Mouse (Mus musculus): ENCODE data around the gene Rps16. TPM values are rescaled to one million over a fixed set of nuclear protein-coding genes. Genes with fewer than 3 reads are reported as not detected.
A peak's percentile ranks its signal among the peaks of the same experiment; 100 is the strongest.

Rps16 gene
- polyA plus RNA-seq, 1 experiment = 997 TPM

DNA sequence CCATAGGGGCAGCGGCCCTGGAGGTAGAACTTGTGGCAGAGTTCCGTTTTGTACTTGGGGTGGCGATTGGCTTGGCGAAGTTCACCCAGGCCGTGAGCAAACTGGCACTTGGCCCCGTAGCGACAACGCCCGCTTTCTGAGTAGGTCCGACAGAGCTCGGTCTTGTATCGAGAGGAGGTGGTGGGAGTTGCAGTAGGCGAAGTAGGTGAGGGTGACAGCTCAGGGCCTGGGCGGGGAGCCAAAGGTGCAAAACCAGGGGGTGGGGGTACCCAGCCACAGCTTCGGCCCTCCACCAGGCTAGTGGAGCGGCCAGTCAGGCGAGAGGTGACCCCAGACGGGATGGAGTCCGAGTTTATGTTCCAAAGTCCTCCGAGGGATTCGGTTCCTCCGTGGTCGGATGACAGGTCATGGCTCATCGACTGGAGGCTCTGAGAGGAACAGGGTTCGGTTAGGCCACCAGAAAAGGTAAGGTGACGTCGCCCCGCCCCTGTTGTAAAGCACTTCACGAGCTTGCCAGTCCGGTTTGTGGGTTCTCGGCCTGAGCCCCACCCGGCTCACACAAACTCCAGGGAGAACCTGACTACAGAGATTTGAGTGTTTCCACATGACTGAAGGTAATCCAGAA lies 27.7 kb downstream of the Rps16 start:
- peaks cover 9% of the 10 kb centered on the region; the same call in 1 of the 2 replicates for H3K4me1 ChIP-seq (ENCODE audit: control insufficient read depth, insufficient read depth, low read length)
- TF ChIP-seq CTCF (IDR thresholded peaks at IDR 0.05; ENCODE audit: borderline replicate concordance, insufficient read depth, low read length) (no peak), POLR2A (IDR thresholded peaks at IDR 0.05; ENCODE audit: low read depth, low read length) (peak; percentile 58)
- peak overlapping the region; percentile 87 for H3K4me3 ChIP-seq (ENCODE audit: insufficient read depth, low read length)
- peak overlapping the region; percentile 79 for H3K27ac ChIP-seq (ENCODE audit: insufficient read depth, low read length)

DNA sequence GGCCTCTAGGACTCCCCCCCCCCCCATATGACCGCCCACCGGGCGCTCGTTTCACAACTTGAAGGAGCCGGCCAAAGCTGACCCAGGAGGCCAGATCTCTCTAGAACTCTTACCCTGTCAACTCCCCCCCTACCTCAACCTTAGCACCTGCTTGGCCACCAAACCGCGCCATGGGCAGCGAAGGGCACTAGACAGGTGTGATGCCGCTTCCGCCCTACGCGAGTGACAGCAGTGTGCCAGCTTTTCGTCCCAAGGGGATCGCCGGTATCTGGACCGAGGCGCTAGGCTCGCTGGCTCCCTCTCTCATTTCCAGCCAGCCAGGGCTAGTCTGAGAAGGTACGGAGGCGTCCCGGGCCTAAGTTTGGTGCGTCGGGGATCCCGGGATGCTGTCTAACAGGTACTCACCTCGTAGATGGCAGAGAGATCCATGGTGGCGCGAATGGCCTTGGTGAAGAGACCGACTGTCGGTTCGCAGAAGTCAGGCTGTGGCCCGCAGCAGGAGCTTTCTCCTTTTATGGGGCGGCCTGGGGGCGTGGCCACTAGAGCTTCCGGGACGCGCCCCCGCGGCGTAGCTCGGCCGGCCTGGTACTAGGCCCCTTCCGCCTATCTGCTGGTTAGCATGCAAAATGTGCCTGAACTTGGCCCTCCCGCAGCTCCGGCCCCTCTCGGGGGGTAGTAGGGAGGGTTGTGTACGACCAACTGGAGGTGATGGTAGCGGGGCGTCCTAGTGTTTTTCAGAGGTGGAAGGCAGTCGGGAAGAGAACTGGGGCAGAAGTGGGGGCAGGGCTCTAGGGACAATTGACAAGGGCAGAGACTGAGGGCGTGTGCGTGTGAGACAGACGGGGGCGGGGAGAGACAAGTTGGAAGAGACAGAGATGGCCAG lies 28.6 kb downstream of the Rps16 start:
- Histone ChIP-seq H3K4me3 (ENCODE audit: insufficient read depth, low read length) (peak overlapping the region; percentile 87), H3K4me1 (ENCODE audit: control insufficient read depth, insufficient read depth, low read length) (peaks cover 10% of the 10 kb centered on the region; the same call in 1 of the 2 replicates), H3K27ac (ENCODE audit: insufficient read depth, low read length) (peak overlapping the region; percentile 79)
- TF ChIP-seq POLR2A (IDR thresholded peaks at IDR 0.05; ENCODE audit: low read depth, low read length) (peak; percentile 100), CTCF (IDR thresholded peaks at IDR 0.05; ENCODE audit: borderline replicate concordance, insufficient read depth, low read length) (no peak)

DNA sequence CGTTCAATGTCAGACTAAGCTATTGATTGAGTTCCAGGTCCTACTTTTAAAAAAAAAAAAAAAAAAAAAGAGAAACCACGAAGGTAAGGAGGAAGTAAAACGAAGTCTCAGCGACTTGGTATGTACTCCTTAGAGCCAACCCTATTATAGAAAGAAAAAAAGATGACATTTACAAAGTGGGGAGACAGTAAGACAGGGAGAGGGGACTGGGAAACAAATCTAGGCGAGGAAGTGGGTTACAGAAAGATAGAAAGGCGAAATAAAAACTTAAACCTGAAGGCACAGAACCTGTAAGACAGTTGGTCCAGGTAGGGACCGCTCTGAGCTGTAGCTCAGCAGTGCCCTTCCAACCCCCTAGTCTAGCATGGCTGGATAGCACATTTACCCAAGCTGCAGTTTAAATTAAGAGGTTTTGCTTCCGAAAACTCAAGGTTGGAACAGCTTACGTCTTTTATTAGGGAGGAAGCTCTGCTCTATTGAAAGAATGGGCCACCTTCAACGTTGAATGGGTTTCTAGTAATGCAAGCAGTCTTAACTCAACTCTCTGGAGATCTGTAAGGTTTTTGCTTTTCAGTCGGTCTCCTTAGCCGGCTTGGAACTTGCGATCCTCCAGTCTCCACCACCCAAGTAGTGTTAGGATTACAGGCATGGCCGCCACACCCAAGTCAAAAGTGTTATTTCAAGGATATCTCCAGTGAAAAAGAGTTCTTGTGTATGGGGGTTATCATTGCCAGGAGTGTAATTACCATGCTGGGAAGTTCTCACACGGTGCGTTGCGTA lies 30.0 kb downstream of the Rps16 start, which contains the start of gene Zfp36:
TSS of gene Zfp36 (minus strand) at position 17 of the 780 bp plus-strand sequence.
- H3K4me3 ChIP-seq (ENCODE audit: insufficient read depth, low read length) = peak within 1 kb of the TSS; percentile 87
- peak within 1 kb of the TSS; percentile 99 for H3K27ac ChIP-seq (ENCODE audit: insufficient read depth, low read length)
- TF ChIP-seq POLR2A (IDR thresholded peaks at IDR 0.05; ENCODE audit: low read depth, low read length) (no peak; the same call in 1 of the 2 replicates), CTCF (IDR thresholded peaks at IDR 0.05; ENCODE audit: borderline replicate concordance, insufficient read depth, low read length) (no peak)
- peaks cover 10% of the 10 kb centered on the region; the same call in 1 of the 2 replicates for H3K4me1 ChIP-seq (ENCODE audit: control insufficient read depth, insufficient read depth, low read length)

DNA sequence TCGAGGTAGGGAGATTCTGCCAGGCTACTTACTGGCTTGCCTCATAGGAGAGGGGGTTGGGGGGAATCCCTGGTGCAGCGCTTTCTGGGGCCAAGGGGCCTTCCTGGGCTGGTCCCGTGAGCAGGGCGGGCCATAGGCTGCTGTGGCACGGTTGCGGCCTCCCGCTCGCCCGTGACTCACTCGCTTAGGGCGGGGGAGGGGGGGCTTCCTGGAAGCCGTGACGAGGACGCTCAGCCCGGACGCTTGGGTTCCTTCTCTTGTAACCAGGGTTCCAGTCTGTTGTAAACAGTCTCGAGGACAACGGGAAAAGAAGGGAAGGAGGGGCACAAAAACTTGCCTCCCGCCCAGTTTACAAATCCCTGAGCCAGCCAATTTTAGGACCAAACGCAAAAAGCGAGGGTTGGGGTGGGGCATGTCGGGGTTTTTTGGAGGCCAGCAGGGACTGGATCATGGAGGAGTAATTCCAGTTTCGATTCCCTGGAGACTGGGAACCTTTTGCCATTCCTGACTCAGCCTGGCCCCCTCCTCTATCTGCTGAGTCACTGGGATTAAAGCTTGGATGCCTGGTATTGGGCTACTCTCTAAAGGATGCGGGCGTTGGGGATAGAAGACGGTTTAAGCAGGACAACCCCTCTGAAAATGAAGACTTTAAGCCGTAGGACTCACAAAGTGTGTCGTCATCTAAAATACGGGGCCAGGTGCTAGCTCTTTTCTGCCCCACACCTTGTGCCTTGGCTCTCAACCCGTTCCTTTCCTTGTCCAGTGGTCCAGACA lies 30.8 kb downstream of the Rps16 start:
- H3K27ac ChIP-seq (ENCODE audit: insufficient read depth, low read length) = peak overlapping the region; percentile 99
- TF ChIP-seq CTCF (IDR thresholded peaks at IDR 0.05; ENCODE audit: borderline replicate concordance, insufficient read depth, low read length) = no peak
- peak; percentile 47 for TF ChIP-seq POLR2A (IDR thresholded peaks at IDR 0.05; ENCODE audit: low read depth, low read length)
- peak overlapping the region; percentile 24 for H3K4me3 ChIP-seq (ENCODE audit: insufficient read depth, low read length)
- H3K4me1 ChIP-seq (ENCODE audit: control insufficient read depth, insufficient read depth, low read length) = peaks cover 10% of the 10 kb centered on the region; the same call in 1 of the 2 replicates

DNA sequence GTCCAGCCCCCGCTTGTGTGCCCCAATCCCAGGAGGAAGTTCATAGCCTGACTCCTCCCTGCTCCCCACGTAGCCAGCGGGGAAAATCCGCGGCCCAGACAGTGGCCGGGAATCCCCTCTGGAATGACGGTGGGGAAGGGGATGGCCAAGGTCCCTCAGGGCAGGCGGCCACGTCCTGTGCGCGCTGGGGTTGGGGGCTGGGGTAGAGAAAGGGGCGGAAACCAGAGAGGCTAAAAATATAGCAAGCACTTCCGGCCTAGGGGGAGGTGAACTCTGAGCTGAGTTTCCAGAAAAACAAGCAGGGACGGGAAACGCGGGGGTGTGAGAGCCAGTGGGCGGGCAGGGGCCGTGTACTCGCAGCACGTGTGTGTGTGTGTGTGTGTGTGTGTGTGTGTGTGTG lies 31.5 kb downstream of the Rps16 start:
- Histone ChIP-seq H3K4me3 (ENCODE audit: insufficient read depth, low read length) (peak overlapping the region; percentile 24), H3K4me1 (ENCODE audit: control insufficient read depth, insufficient read depth, low read length) (peaks cover 10% of the 10 kb centered on the region; the same call in 1 of the 2 replicates), H3K27ac (ENCODE audit: insufficient read depth, low read length) (peak overlapping the region; percentile 99)
- TF ChIP-seq CTCF (IDR thresholded peaks at IDR 0.05; ENCODE audit: borderline replicate concordance, insufficient read depth, low read length) = no peak
- no peak for TF ChIP-seq POLR2A (IDR thresholded peaks at IDR 0.05; ENCODE audit: low read depth, low read length)

DNA sequence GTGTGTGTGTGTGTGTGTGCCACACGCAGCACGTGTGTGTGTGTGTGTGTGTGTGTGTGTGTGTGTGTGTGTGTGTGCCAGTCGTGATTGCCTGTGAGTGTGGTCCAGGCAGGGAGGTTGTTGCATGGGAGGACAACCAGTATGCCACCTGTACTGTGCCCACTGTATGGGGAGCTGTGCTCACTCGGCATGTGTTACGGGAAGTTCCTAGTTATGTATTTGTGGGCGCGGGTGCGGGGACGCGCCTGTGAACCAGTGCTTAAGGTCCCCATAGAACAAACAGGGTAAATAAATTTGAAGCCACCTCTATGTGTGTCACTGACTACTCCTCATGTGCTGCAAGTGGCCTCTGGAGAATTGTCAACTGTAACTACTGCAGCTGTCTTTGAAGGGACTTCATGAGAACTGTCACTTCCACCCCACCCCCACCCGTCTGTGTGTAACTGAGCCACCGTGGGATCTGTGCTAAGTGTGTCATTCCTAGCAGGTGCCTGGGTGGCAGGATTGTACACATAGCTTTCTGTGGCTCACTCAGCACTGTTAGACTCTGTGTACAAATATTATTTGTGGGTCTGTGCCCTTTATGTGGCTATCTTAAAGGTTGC lies 32.0 kb downstream of the Rps16 start:
- TF ChIP-seq POLR2A (IDR thresholded peaks at IDR 0.05; ENCODE audit: low read depth, low read length) = no peak; the same call in 1 of the 2 replicates
- no peak for TF ChIP-seq CTCF (IDR thresholded peaks at IDR 0.05; ENCODE audit: borderline replicate concordance, insufficient read depth, low read length)
- no peak overlapping the region for H3K4me3 ChIP-seq (ENCODE audit: insufficient read depth, low read length)
- H3K27ac ChIP-seq (ENCODE audit: insufficient read depth, low read length) = peak overlapping the region; percentile 99
- H3K4me1 ChIP-seq (ENCODE audit: control insufficient read depth, insufficient read depth, low read length) = peaks cover 10% of the 10 kb centered on the region; the same call in 1 of the 2 replicates

DNA sequence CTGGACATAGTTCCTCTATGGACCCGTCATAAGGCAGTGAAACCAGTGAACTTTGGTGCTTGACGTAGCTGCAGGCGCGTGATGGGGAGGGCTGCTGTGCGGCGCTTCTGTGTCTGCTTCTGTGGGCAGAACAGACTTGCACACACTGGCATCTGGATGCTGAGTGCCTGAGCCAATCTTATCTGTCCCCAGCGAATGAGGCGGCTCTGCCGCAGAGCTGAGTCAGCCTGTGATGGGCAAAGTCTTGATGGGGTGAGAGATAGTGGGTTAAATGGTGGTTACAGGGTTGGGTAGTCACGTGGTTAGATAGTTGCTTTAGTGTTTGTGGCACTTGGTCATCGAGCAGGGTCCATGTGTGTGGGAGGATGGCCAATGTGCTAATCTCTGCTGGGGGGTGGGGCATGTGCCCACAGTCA lies 32.5 kb downstream of the Rps16 start:
- Histone ChIP-seq H3K4me1 (ENCODE audit: control insufficient read depth, insufficient read depth, low read length) (peaks cover 10% of the 10 kb centered on the region; the same call in 1 of the 2 replicates), H3K27ac (ENCODE audit: insufficient read depth, low read length) (peak overlapping the region; percentile 99; the same call in 1 of the 2 replicates), H3K4me3 (ENCODE audit: insufficient read depth, low read length) (no peak overlapping the region)
- no peak for TF ChIP-seq CTCF (IDR thresholded peaks at IDR 0.05; ENCODE audit: borderline replicate concordance, insufficient read depth, low read length)
- no peak for TF ChIP-seq POLR2A (IDR thresholded peaks at IDR 0.05; ENCODE audit: low read depth, low read length)

DNA sequence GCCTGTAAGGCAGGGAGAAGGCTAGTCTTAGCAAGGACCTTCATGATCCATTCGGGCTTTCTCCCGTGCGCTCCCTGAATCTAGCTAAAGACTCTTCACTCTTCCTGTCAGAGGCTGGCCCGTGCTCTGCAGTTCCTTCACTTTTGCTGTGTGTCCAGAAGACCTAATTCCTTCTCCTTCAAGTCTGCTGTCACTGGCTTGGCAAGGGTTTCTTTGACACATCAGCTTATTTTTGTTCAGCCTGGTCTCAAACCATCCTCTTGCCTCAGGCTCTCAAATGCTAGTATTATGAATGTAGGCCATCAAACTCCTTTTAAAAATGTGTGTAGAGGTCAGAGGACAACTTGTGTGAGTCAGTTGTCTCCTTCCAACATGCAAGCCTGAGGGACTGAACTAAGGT lies 33.2 kb downstream of the Rps16 start:
- no peak overlapping the region for H3K4me3 ChIP-seq (ENCODE audit: insufficient read depth, low read length)
- TF ChIP-seq CTCF (IDR thresholded peaks at IDR 0.05; ENCODE audit: borderline replicate concordance, insufficient read depth, low read length) (no peak), POLR2A (IDR thresholded peaks at IDR 0.05; ENCODE audit: low read depth, low read length) (no peak)
- no peak overlapping the region for H3K27ac ChIP-seq (ENCODE audit: insufficient read depth, low read length)
- H3K4me1 ChIP-seq (ENCODE audit: control insufficient read depth, insufficient read depth, low read length) = peaks cover 10% of the 10 kb centered on the region; the same call in 1 of the 2 replicates
